Mouse (Mus musculus) embryonic facial prominence, embryonic 12.5 days (tissue): Measurements from ENCODE around the gene Ppp2ca. TPM values are rescaled to one million over a fixed set of nuclear protein-coding genes. Genes with fewer than 3 reads are reported as not detected.
A peak's percentile ranks its signal among the peaks of the same experiment; 100 is the strongest.
"Not testable (repeated sequence)": the region's sequence is repeated elsewhere in the genome, so short reads cannot be mapped to it uniquely, and the experiment has no call there.

Experiments used
- ATAC-seq: fragments of 200-750 bp; cut with Nextera tagmentation; 2 replicates; pipeline ENCODE4 v1.8.0; 2017; ENCODE audit not compliant: insufficient number of reproducible peaks, insufficient read depth, low FRiP score, low TSS enrichment
- H3K27ac ChIP-seq: fragments of 300-500 bp; sonication (generic); 2 replicates; pipeline ENCODE4 v1.5.1; 2016; ENCODE audit warnings: mild to moderate bottlenecking
- H3K27me3 ChIP-seq: fragments of 300-500 bp; sonication (generic); 2 replicates; pipeline ENCODE4 v1.6.1; 2016; ENCODE audit warnings: mild to moderate bottlenecking, moderate library complexity
- H3K36me3 ChIP-seq: fragments of 300-500 bp; sonication (generic); 2 replicates; pipeline ENCODE4 v1.6.1; 2016; ENCODE audit warnings: mild to moderate bottlenecking
- H3K4me1 ChIP-seq: fragments of 300-500 bp; sonication (generic); 2 replicates; pipeline ENCODE4 v1.6.1; 2016
- H3K4me2 ChIP-seq: fragments of 300-500 bp; sonication (generic); replicated peaks from 2 replicates; pipeline ENCODE4 v1.6.1; 2016; ENCODE audit warnings: mild to moderate bottlenecking, moderate library complexity
- H3K4me3 ChIP-seq: fragments of 300-500 bp; sonication (generic); 2 replicates; pipeline ENCODE4 v1.5.1; 2016; ENCODE audit warnings: mild to moderate bottlenecking
- H3K9ac ChIP-seq: fragments of 300-500 bp; sonication (generic); 2 replicates; pipeline ENCODE4 v1.6.1; 2016; ENCODE audit warnings: mild to moderate bottlenecking, moderate library complexity
- H3K9me3 ChIP-seq: fragments of 300-500 bp; sonication (generic); 2 replicates; pipeline ENCODE4 v1.6.1; 2016; ENCODE audit warnings: mild to moderate bottlenecking, moderate library complexity
- WGBS: fragments of 180-500 bp; shearing (Covaris S2); methylation state at CpG from one replicate; pipeline ENCODE4 v1.1.7; 2016; 5-methylcytosine and 5-hydroxymethylcytosine counted together
- microRNA-seq: library from miRNA; unstranded; fragments of <30 nt; microRNA quantifications from one replicate; pipeline ENCODE4, GENCODE M21; 2017
- polyA plus RNA-seq: library from polyadenylated mRNA; unstranded; fragments of >200 nt; fragmentation: Nextera tagmentation; extraction: Ambion mirVana; gene quantifications from 2 replicates; pipeline ENCODE4 v1.2.1, GENCODE M21; 2016

Gene Ppp2ca
- polyA plus RNA-seq, 1 experiment from 2014 or later: 108 TPM

- Histone ChIP-seq H3K9ac (no peak overlapping the region), H3K9me3 (no peaks in the 10 kb centered on the region), H3K4me3 (no peak overlapping the region), H3K27me3 (peaks cover 36% of the 10 kb centered on the region), H3K4me2 (no peak overlapping the region), H3K4me1 (no peaks in the 10 kb centered on the region; the same call in 1 of the 2 replicates), H3K36me3 (no peaks in the 10 kb centered on the region), H3K27ac (no peak overlapping the region)
- ATAC-seq: no peak
- WGBS: 35% methylated on average over 10 of the region's 10 CpGs
Observed at GRCm38 (mm10) chr11:52163926-52164325, 65.4 kb downstream of the Ppp2ca start.

- Histone ChIP-seq H3K27ac (no peak overlapping the region), H3K9ac (no peak overlapping the region), H3K4me1 (no peaks in the 10 kb centered on the region; the same call in 1 of the 2 replicates), H3K27me3 (peaks cover 58% of the 10 kb centered on the region), H3K9me3 (no peaks in the 10 kb centered on the region), H3K36me3 (no peaks in the 10 kb centered on the region), H3K4me3 (peak overlapping the region; percentile 12; the same call in 1 of the 2 replicates), H3K4me2 (no peak overlapping the region)
- whole genome bisulfite sequencing: under 1% methylated on average over 21 of the region's 21 CpGs
- no peak for ATAC-seq
Observed at GRCm38 (mm10) chr11:52167126-52167525, 68.6 kb downstream of the Ppp2ca start.

- Histone ChIP-seq H3K4me3 (peak overlapping the region; percentile 41), H3K27me3 (peaks cover 58% of the 10 kb centered on the region), H3K9ac (peak overlapping the region; percentile 33), H3K4me2 (peak overlapping the region; percentile 65)
- ATAC-seq: 0 out of 2 replicates have a peak, but pooled peaks have one; percentile 67
- H3K9me3 ChIP-seq, H3K27ac ChIP-seq, H3K36me3 ChIP-seq, H3K4me1 ChIP-seq: not testable (repeated sequence)
- 2% methylated on average over 29 of the region's 42 CpGs for WGBS
Observed at GRCm38 (mm10) chr11:52167901-52168302, 69.4 kb downstream of the Ppp2ca start.

GRCm38 (mm10) chr11:52168461-52168860 lies 70.0 kb downstream of the Ppp2ca start:
- no peak overlapping the region for H3K27ac ChIP-seq
- WGBS: 21% methylated on average over 12 of the region's 12 CpGs
- H3K27me3 ChIP-seq: peaks cover 58% of the 10 kb centered on the region
- H3K9me3 ChIP-seq: no peaks in the 10 kb centered on the region
- no peaks in the 10 kb centered on the region for H3K36me3 ChIP-seq
- H3K9ac ChIP-seq: peak overlapping the region; percentile 33; the same call in 1 of the 2 replicates
- H3K4me1 ChIP-seq: no peaks in the 10 kb centered on the region; the same call in 1 of the 2 replicates
- H3K4me3 ChIP-seq: peak overlapping the region; percentile 41
- peak overlapping the region; percentile 65 for H3K4me2 ChIP-seq
- ATAC-seq: no peak

Small RNA genes lying within 50 kb of the gene (microRNA-seq; reads per million reads assigned to microRNA genes)
- gene Gm24157 (0.73 reads per million), gene Mir3061 (15.6 reads per million, percentile 31 among the genes with 10 or more reads in this experiment)

Other genes with a start within 250 kb of the Ppp2ca start
- gene Jade2, start 241.0 kb upstream of the Ppp2ca start, polyA plus RNA-seq: 1.8 and 2.1 TPM in 2 replicates
- 104 and 110 TPM in 2 replicates for gene Cdkn2aipnl, start 131.0 kb upstream of the Ppp2ca start, polyA plus RNA-seq
- 228 and 235 TPM in 2 replicates for gene Ube2b, start 97.9 kb upstream of the Ppp2ca start, polyA plus RNA-seq
- 13.4 TPM in 2 replicates for gene Cdkl3, start 94.5 kb upstream of the Ppp2ca start, polyA plus RNA-seq
- gene Olfr1373, start 46.8 kb downstream of the Ppp2ca start, polyA plus RNA-seq: not detected in 2 replicates
- not detected in 2 replicates for gene Olfr1371, start 115.3 kb downstream of the Ppp2ca start, polyA plus RNA-seq
- 937 and 939 TPM in 2 replicates for gene Skp1a, start 133.3 kb downstream of the Ppp2ca start, polyA plus RNA-seq
- gene Tcf7, start 184.3 kb downstream of the Ppp2ca start, polyA plus RNA-seq: 6.9 and 8.8 TPM in 2 replicates